Mouse (Mus musculus) midbrain, embryonic 16.5 days (tissue): ENCODE measurements around the gene Klc2. TPM values are rescaled to one million over a fixed set of nuclear protein-coding genes. Genes with fewer than 3 reads are reported as not detected.

Experiments
- ATAC-seq: fragments of 200-750 bp; cut with Nextera tagmentation; 2 replicates; pipeline ENCODE4 v1.8.0; 2017; ENCODE audit warnings: moderate TSS enrichment
- H3K27ac ChIP-seq: fragments of 300-500 bp; sonication (generic); 2 replicates; pipeline ENCODE4 v1.5.1; 2014; ENCODE audit warnings: mild to moderate bottlenecking, low read length, mixed read lengths
- H3K27me3 ChIP-seq: fragments of 300-500 bp; sonication (generic); 2 replicates; pipeline ENCODE4 v1.6.1; 2014; ENCODE audit warnings: low read depth, low read length, mixed read lengths; ENCODE audit not compliant: control insufficient read depth, insufficient read depth
- H3K36me3 ChIP-seq: fragments of 300-500 bp; sonication (generic); 2 replicates; pipeline ENCODE4 v1.6.1; 2014; ENCODE audit warnings: mild to moderate bottlenecking, low read length, moderate library complexity, mixed read lengths; ENCODE audit not compliant: control insufficient read depth, insufficient read depth
- H3K4me1 ChIP-seq: fragments of 300-500 bp; sonication (generic); 2 replicates; pipeline ENCODE4 v1.6.1; 2014; ENCODE audit warnings: mild to moderate bottlenecking, low read length, mixed read lengths; ENCODE audit not compliant: control insufficient read depth, insufficient read depth
- H3K4me2 ChIP-seq: fragments of 300-500 bp; sonication (generic); 2 replicates; pipeline ENCODE4 v1.6.1; 2014; ENCODE audit warnings: mild to moderate bottlenecking, low read length, mixed read lengths
- H3K4me3 ChIP-seq: fragments of 300-500 bp; sonication (generic); 2 replicates; pipeline ENCODE4 v1.5.1; 2014; ENCODE audit warnings: low read depth, mild to moderate bottlenecking, low read length, moderate library complexity, mixed read lengths
- H3K9ac ChIP-seq: fragments of 300-500 bp; sonication (generic); 2 replicates; pipeline ENCODE4 v1.6.1; 2014; ENCODE audit warnings: low read depth, low read length, mixed read lengths
- H3K9me3 ChIP-seq: fragments of 300-500 bp; sonication (generic); replicated peaks from 2 replicates; pipeline ENCODE4 v1.6.1; 2014; ENCODE audit warnings: mild to moderate bottlenecking, low read length, mixed read lengths; ENCODE audit not compliant: control insufficient read depth, poor library complexity, severe bottlenecking
- WGBS: fragments of 180-500 bp; shearing (Covaris S2); extraction: QIAGEN DNeasy Blood & Tissue Kit; methylation state at CpG from one replicate; pipeline ENCODE4 v1.1.7; 2014; 5-methylcytosine and 5-hydroxymethylcytosine counted together
- polyA plus RNA-seq: library from polyadenylated mRNA; unstranded; fragments of >200 nt; fragmentation: Nextera tagmentation; extraction: Ambion mirVana; gene quantifications from 2 replicates; pipeline ENCODE4 v1.2.1, GENCODE M21; 2015

Gene Klc2
- polyA plus RNA-seq, 1 experiment from 2014 or later: 76.5 TPM

DNA sequence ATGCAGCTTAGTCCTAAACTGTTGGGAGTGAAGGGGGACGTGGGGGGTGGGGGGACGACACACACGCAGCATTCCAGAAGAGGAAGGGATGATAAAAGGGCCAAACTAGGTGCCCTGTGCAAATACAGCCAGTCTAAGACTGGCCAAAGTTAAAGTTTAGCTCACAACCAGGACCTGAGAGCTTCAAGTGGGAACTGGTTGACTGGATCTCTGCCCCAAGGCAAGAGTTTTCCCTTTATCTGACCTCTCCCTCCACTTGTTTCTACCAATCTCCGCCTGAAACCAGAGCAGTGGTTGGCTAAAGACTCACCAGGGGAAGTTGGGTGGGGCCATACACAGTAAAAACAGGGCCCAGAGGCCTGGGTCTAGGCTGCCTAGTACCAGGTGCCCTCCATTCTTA is 9.7 kb downstream of the Klc2 start:
- Histone ChIP-seq H3K4me2 (no peak overlapping the region), H3K27ac (no peak overlapping the region), H3K9ac (no peak overlapping the region), H3K4me3 (no peak overlapping the region), H3K9me3 (no peaks in the 10 kb centered on the region), H3K4me1 (peaks cover 12% of the 10 kb centered on the region), H3K27me3 (no peaks in the 10 kb centered on the region), H3K36me3 (peaks cover 38% of the 10 kb centered on the region)
- 69% methylated on average over 4 of the region's 4 CpGs for WGBS
- ATAC-seq: no peak

DNA sequence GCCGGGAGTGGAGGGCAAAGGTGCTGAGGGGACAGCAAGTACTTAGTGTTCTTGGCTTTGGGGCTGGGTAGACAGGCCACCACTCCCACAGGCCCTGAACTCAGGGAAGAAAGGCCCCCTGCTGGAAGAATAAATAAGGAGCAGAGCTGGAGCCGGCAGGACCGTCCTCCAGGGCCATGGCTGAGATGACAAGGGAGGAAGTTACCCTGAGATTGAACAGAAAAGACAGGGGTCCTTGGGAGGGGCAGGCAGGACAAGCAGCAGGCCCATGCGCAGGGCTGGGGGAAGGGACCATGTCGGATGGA is 10.1 kb downstream of the Klc2 start:
- Histone ChIP-seq H3K36me3 (peaks cover 38% of the 10 kb centered on the region), H3K27me3 (no peaks in the 10 kb centered on the region), H3K9me3 (no peaks in the 10 kb centered on the region), H3K9ac (no peak overlapping the region), H3K4me3 (no peak overlapping the region), H3K4me1 (peaks cover 12% of the 10 kb centered on the region), H3K27ac (no peak overlapping the region), H3K4me2 (no peak overlapping the region)
- 16% methylated on average over 5 of the region's 5 CpGs for WGBS
- ATAC-seq: no peak

DNA sequence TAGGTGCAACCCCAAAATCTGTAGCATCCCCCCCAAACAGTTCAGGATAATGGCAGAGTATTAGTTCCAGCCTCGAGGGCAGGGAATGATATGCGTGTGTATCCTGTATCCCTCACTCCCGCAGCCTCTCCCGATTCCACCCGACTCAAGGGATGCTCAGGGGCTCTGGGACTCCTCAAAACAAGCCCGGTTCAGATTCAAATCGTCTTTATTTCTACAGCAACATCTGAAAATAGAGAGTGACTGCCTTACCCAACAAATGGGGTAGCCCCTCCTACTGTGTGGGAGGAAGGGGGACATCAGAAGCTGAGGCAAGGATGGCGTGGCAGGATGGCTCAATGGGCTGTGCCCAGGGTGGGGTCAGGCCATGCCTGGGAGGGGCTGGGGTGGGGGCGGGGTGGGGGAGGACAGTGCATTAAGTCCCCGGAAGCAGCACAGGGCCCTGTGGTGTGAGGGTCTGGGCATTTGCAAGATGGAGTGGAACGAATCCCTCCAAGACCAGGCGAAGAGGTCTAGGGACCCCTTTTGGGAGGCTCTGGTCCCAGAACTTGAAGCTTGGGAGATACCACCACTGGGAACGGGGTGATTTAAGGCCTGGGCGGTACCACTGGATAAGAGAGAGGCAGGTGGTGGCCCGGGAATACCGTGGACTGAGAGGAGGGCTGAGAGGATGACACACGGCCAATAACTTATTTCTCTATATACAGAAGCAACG is 10.6 kb downstream of the Klc2 start:
- H3K9me3 ChIP-seq: no peaks in the 10 kb centered on the region
- H3K4me2 ChIP-seq: no peak overlapping the region
- H3K4me3 ChIP-seq: no peak overlapping the region
- peaks cover 39% of the 10 kb centered on the region for H3K36me3 ChIP-seq
- peak; percentile 11 for ATAC-seq
- H3K27ac ChIP-seq: no peak overlapping the region; the same call in 1 of the 2 replicates
- H3K9ac ChIP-seq: no peak overlapping the region; the same call in 1 of the 2 replicates
- WGBS: 76% methylated on average over 18 of the region's 18 CpGs
- no peaks in the 10 kb centered on the region for H3K27me3 ChIP-seq
- peaks cover 12% of the 10 kb centered on the region for H3K4me1 ChIP-seq

DNA sequence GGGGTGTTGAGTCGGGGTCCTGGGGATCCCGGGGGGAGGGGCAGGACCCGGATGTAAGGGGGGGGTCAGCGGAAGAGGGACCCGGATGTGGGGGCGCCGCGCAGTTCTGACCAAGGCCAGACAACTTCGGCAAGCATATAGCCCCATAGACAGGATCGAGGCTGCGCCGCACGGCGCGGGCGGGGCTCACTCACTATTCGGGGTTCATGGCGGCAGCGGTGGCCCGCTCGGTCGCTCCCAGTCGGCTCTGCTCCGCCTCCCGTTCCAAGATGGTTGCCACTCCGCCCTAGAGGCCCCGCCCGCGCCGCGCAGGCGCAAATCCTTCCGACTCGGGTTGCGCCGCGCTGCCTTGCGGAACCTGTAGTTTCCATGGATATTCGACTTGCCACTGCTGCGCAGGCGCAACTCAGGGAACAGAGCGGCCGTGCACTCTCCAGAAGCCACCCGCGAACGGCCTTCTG is 11.6 kb downstream of the Klc2 start, which contains the start of gene Rab1b:
Rab1b (minus strand) TSS at position 342 of the 461 bp plus-strand sequence.
- Histone ChIP-seq H3K27ac (peak within 1 kb of the TSS; percentile 98), H3K4me3 (peak within 1 kb of the TSS; percentile 70), H3K4me1 (peaks cover 12% of the 10 kb centered on the region), H3K36me3 (peaks cover 36% of the 10 kb centered on the region), H3K27me3 (no peaks in the 10 kb centered on the region), H3K4me2 (peak within 1 kb of the TSS; percentile 96), H3K9me3 (no peaks in the 10 kb centered on the region), H3K9ac (peak within 1 kb of the TSS; percentile 80)
- ATAC-seq: peak; percentile 95
- under 1% methylated on average over 36 of the region's 46 CpGs for WGBS

DNA sequence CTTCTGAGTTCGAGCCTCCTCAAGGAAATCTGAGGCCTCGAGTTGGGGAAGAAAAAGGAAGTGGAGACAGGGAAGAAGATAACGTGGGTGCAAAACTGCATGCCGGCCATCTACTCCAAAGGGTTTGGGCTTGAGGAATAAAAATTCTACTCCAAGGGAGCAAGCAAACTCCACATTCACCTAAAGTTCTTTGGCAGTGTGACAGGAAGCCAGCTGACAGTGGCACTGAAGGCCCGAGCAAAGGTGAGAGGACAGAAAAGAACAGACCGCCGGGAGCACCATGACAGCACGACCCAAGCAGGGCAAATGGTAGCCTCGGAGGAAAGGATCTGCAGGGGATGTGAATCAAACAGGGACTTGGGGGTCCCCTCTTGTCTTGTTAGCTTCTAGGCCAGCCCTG is 12.3 kb downstream of the Klc2 start:
- no peak for ATAC-seq
- H3K36me3 ChIP-seq: peaks cover 33% of the 10 kb centered on the region
- peak overlapping the region; percentile 70 for H3K4me3 ChIP-seq
- no peaks in the 10 kb centered on the region for H3K9me3 ChIP-seq
- H3K9ac ChIP-seq: peak overlapping the region; percentile 80
- H3K4me1 ChIP-seq: peaks cover 12% of the 10 kb centered on the region
- no peaks in the 10 kb centered on the region for H3K27me3 ChIP-seq
- 25% methylated on average over 9 of the region's 9 CpGs for WGBS
- H3K27ac ChIP-seq: peak overlapping the region; percentile 98
- peak overlapping the region; percentile 96 for H3K4me2 ChIP-seq

DNA sequence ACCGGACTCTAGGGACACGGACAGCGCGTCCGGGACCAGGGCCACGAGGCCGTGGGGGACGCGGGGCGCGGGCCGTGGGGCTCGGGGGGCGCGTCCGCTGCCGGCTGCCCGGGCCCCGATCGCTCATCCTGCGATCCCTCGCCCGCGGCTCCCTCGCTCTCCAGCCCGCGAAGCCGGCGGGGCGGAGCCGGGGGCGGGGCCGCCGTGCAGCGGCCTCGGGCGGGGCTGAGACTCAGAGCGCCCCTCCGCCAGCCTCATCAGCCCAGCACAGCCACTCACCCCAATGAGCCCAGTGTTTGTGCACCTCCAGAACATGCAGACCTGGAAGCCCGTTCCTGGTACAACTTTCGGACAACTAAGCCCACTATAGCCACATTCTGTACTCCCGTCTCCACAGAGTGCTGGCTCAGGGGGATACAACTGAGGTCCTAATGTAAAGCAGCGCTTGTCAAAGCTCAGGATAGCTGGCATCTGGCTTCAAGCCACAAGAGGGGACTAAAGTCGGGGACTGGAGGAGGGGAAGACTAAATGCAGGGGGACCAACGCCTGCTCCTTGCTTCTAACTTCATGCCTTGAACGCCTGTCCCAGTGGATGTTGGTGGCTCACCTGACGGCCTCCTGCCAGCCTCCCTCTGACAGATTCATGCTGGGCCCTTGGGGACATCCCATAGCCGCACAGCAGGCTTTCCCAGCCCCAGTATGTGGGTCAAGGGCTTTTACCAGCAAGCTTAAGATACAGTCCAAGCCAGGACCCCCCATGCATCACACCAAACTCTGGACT is 19.8 kb downstream of the Klc2 start, which contains the start of gene Cnih2:
Cnih2 (minus strand) TSS at position 159 of the 781 bp plus-strand sequence.
- no peaks in the 10 kb centered on the region for H3K9me3 ChIP-seq
- H3K4me2 ChIP-seq: peak within 1 kb of the TSS; percentile 88
- WGBS: 3% methylated on average over 38 of the region's 48 CpGs
- no peaks in the 10 kb centered on the region for H3K27me3 ChIP-seq
- H3K27ac ChIP-seq: peak within 1 kb of the TSS; percentile 98
- H3K4me3 ChIP-seq: peak within 1 kb of the TSS; percentile 89
- ATAC-seq: peak; percentile 73
- peaks cover 53% of the 10 kb centered on the region for H3K4me1 ChIP-seq
- H3K9ac ChIP-seq: peak within 1 kb of the TSS; percentile 100
- H3K36me3 ChIP-seq: peaks cover 22% of the 10 kb centered on the region

DNA sequence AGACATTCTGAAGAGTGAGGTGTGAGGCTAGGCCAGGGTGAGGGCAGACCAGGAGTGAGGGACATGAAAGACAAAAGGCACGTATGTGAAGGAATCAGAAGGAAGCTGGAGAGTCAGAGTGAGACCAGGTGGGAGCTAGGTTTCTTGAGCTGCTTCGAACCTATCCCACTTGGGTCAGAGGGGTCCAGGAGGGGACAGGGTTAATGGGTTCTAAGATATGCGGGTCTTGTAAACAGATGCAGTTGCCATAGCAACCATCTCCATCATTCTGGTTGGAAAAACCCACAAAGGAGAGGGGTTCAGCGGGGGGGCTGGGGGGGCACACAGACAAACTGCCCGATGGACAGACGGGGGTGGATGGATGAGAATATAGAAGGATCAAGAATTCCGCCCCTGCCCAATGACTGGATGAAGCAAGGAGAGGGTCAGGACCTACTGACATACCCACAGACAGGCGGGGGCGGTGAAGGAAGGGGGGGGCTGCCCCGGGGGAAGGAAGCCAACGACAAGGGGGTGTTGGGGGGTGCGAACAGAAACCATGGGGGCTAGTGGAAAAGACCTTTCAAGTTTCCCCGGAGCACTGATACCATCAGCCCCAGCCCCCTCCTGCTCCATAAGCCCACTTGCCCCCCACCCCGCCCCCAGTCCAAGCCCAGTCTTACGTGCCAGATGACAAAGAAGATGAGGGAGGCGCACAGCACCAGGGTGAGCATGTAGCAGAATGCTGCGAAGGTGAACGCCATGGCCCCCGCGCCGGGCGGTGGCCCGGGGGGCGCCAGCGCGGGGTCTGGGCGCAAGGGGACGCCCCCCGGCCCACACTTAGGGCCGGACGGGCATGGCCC is 20.6 kb downstream of the Klc2 start:
- Histone ChIP-seq H3K4me1 (peaks cover 55% of the 10 kb centered on the region), H3K4me3 (peak overlapping the region; percentile 89), H3K9ac (peak overlapping the region; percentile 100), H3K4me2 (peak overlapping the region; percentile 88), H3K9me3 (no peaks in the 10 kb centered on the region), H3K27me3 (no peaks in the 10 kb centered on the region), H3K36me3 (peaks cover 25% of the 10 kb centered on the region), H3K27ac (peak overlapping the region; percentile 98)
- ATAC-seq: peak; percentile 22
- WGBS: under 1% methylated on average over 26 of the region's 31 CpGs

DNA sequence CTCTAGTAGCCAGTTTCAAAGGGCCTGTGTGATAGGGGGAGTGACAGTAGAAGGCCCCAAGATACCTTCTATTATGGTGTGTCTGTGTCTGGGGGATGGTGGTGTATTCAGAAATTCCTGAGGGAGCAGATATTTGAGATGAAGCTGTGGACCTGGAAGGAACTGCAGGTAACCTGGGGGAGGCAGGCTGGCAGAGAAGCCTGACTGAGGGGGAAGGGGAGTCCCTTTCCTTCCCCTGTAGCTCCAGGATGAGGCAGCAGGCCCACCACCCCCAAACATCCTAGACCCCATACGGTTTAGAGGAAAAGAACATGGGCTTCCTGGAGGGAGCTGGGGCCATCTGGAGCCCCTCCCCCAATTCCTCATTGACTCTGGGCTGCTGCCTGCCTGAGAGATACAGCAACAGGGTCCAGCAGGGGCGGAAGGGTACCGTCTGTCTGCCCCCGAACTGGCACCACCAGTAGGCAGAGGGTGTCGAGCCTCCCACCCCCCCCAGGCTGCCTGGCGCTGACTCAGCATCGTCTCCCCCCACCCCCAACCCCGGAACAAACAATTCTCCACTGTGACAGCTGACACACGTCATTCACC is 22.4 kb downstream of the Klc2 start:
- Histone ChIP-seq H3K4me3 (peak overlapping the region; percentile 89), H3K36me3 (peaks cover 31% of the 10 kb centered on the region), H3K9ac (peak overlapping the region; percentile 100), H3K4me2 (peak overlapping the region; percentile 88), H3K27ac (peak overlapping the region; percentile 98), H3K27me3 (no peaks in the 10 kb centered on the region), H3K9me3 (no peaks in the 10 kb centered on the region), H3K4me1 (peaks cover 55% of the 10 kb centered on the region)
- WGBS: 4% methylated on average over 9 of the region's 9 CpGs
- ATAC-seq: no peak
